Mouse (Mus musculus) gastrocnemius, postnatal 36 days (tissue): ENCODE measurements around the gene Frmd4b. TPM values are rescaled to one million over a fixed set of nuclear protein-coding genes. Genes with fewer than 3 reads are reported as not detected.

Experiments
- DNase-seq, 2 experiments: peaks; one replicate each; pipeline ENCODE4 v3.0.0; 2022
- intact Hi-C: fragments of 180-260 bp; cut with DNase I; formaldehyde crosslinking; loops from one replicate; pipeline ENCODE4 v1.15.1; 2025
- total RNA-seq, 2 experiments: library from RNA; stranded (reverse); gene quantifications; 2 replicates each; pipeline ENCODE4 v1.2.3; 2021

Gene Frmd4b
- total RNA-seq, 2 experiments from 2014 or later: 5.6 to 6.4 TPM

DNA sequence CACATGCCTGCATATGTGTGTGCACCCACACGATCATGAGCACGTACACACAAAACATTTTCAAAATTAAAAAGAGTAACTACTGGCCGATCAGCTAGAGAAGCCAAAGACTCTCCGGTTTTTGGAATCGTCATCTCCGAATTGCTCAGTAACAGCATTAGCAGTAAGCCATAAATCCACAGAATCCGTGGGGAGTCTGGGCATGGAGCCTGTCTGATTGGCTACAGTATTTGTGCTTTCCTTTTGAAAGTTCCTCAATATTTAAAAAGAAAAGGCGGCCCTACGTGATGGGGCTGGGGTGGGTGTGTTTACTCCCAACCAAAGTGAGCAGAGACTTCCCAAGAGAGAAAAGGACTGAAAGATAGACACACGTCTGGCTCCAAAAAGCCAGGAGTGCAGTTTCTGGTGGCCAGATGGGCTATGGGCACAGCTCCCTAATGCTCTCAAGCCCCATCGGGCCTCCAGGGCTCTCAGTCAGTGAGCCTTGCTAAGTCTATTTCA lies 131.4 kb downstream of the Frmd4b start:
- peak; percentile 31 to 47 for DNase-seq
- intact Hi-C loops: no loop called here

DNA sequence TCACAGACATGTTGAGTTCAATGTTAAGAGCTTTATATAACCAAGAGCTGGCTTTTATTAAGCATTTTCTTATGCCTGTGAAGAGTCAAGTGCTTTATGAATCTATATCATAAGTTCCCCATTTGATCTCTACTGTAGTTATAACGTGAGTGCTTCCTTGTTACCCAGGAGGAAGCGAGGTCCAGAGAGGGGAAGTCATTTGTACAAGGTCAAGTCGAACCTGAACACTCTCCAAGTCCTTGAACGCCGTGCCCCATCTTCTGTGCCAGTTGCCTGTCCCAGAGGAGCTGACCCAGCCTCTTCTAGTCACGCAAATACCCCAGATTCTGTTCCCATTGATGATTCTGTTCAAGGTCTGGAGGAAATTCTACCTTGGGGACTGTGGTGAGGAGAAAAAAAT lies 135.4 kb downstream of the Frmd4b start:
- intact Hi-C loops: no loop called here
- DNase-seq: no peak

DNA sequence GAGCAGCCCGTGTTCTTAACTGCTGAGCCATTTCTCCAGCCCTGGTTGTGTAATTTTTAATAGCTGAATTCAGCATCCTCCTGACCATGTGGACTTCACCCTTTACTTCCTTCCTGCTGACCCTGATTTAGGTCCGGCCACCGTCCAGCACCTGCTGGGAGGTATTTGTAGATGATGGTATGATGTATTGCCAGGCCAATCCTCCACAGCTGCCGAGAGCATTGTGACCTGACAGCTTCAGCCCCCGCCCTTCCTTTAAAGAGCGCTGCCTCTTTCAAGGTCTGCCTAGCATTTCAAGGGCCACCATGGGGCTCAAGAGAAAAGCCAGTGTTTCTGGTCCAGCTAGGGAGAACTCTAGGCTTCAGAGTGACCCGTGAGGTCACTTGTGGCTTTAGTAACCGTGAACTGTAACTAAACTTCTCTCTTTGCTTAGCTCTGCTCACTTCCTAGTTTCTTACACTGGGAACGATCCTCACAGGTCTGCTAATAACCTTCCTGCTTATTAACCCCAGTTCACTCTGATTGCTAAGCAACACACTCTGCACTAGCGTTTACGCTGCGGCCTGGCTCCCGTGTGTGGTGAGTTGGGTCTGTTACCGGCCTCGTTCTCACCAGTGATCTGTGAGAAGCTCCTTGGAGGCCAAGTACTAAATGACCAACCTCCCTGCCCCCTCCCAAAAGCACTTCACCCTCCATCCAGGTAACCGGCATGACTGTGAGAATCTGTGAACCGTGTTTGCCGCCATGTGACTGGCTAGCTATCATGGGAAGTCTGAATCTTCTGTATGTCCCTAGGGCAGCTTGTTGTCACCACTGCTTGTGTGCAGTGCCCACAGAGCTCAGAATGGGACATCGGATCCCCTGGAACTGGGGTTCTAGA lies 138.1 kb downstream of the Frmd4b start:
- DNase-seq: no peak
- intact Hi-C loops: no loop called here

DNA sequence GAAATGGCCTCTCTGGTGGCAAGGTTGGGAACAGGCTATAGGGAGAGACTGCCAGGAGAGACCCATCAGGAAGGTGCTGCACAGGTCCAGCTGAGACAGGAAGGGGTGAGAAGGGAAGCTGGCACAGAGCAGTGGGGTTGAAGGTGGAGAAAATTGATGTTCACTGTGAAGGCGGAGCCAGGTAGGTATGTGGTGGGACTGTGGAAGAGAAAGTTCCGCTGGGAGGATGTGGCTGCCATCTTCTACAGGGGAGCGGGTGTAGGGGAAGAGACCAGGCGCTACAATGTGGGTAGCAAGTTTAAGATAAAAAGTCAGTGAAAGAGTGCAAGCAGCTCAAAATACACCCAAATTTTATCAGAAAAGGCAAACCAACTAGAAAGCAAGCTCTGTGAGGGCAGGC lies 143.7 kb downstream of the Frmd4b start:
- DNase-seq: no peak
- intact Hi-C loops: no loop called here

DNA sequence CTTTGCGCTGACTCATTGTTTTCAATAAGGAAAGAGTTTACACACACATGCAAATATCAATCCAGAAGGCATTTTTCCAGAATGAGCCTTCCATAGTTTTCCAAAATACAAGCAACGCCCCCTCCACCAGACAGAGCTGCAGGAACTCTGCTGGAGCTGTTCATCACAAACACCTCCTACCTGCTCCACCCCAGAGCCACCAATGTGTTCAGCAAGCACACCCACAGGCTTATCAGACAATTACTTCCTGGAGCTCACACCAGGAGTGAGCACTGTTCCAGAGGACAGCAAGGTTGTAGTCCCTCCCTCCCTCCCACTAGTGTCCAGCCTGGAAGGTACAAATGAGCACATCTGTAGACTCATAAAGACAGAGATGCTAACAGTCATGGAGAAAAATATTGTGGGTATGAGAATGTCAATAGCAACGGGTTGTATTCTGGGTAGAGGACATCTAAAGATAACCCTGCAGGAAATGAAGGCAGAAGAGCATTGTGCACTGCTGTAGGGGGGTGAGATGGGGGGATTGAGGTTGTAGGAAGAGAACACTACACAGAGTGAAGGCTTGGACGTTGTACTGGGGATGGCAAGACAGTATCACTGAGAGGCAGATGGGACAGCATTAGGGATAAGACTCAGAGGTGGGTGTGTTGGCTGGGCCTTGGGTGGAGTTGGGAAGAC lies 144.3 kb downstream of the Frmd4b start:
- DNase-seq: no peak
- intact Hi-C loops: no loop called here

DNA sequence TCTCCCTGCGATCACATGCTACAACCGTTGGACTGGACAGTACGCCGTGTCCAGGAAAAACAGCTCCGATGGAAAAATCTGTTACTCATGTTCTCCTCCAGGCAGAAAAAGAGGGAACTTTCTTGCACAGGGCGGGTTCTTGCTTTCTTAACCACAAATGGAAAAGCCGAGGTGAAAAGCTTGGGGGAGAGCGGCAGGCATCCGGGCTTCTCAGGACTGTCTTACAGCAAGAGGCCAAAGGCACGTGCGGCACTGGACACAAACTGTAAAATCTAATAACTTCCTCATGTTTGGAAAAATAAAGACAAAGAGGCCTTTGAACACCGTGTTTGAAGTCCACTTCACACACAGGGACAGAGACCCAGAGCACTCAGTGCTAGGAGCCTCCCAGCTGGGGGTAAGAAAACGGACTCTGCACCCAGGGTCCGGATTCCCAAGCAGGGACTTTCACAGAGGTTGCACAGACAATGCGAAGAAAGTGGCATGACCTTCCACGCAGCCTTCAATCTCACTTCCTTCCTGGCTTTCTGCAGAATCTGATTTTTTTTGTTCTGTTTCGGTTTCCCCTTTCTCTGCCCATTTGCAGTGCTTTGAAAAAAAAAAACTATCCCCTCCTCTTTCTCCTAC lies 153.3 kb downstream of the Frmd4b start:
- intact Hi-C loops: no loop called here
- peak in 1 of 2 experiments; percentile 40 for DNase-seq

DNA sequence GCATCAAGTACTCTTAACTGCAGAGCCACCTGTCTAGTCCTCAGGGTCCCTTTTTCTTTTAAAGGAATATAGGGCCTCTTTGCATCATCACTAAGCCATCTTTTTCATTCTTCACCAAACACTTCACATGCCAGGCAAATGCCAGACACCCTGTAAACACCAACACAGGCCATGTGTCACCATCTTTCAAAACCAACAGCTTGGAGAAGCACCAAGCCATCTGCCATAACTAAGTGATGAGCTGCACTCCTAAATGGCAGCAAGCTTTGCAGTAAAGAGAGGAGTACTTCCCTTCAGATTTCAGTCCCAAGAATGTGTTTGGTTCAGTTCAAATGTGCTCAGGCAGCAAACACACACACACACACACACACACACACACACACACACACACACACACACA lies 154.9 kb downstream of the Frmd4b start:
- no peak for DNase-seq
- intact Hi-C loops: no loop called here

DNA sequence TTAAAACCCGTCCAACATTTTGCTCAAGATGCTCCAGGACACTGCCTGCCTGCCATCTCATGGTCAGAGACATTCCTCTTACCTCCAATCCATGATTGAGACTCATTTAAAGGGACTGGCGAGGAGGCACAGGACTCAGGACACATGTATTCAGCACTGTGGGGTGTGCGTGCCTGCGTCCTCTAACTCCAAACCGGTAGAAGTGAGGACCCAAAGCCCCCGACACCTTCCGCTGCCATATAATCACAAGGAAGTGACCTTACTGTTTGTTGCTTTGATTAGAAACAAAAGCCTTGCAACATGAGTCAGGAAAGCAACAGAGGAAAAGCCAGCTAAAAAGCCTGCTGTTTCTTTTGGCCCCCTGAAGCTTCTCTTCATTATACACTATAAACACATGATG lies 158.2 kb downstream of the Frmd4b start:
- no peak for DNase-seq
- intact Hi-C loops: no loop called here

DNA sequence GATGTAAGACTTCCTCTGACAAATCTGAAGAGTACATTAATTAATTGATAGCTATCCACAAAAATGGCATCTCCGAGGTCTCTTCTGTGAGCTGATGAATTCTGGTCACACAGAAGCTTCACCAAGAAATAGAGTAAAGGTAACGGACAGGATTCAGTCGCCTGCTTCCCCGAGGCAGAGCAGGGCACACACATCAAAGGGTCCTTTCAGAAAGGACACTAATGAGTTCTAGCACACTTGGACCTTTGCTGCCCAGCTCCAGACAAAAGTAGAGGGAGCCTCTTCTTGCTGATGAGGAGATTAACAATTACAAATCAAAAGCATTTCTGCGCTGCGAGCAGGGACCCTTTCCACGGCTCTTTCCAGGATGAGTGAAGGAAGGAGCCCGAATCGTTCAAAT lies 159.0 kb downstream of the Frmd4b start:
- no peak for DNase-seq
- intact Hi-C loops: no loop called here

DNA sequence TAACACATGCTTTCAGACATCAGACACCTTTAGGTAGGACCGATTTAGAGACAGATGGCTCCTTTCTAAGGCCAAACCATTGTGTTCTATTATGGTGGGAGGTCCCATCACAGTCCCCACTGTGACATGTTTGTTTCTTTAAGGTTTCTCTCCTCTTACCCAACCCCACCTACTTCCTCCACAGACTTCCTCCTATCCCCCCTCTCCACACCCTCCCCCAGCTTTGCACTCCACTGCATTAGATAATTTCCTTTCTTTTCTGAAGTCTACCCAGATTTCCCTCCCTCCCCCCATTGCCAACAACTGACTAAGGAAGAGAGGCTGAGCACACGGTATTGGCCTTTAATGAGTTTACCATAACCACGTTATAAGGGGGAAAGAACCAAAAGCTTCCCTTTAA lies 159.4 kb downstream of the Frmd4b start:
- no peak for DNase-seq
- intact Hi-C loops: no loop called here

DNA sequence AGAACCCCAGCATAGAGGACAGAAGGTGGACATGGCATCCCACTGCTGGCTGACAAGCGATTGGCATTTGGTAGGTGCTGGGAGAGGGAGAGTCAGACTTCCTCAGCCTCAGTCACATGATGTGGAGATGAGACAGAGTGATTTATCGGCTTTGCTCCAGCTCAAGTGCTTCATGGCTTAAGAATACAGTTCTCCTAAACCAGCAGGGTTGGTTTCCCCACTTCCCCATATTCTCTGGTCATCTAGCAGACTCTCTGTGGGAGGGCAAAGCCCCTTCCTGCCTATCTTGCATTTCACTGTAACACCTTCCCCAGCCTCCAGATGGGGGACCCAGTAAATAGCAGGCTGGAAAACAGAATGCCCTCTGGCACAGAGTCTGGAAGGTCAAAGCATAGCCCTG lies 160.1 kb downstream of the Frmd4b start:
- no peak for DNase-seq
- intact Hi-C loops: no loop called here

DNA sequence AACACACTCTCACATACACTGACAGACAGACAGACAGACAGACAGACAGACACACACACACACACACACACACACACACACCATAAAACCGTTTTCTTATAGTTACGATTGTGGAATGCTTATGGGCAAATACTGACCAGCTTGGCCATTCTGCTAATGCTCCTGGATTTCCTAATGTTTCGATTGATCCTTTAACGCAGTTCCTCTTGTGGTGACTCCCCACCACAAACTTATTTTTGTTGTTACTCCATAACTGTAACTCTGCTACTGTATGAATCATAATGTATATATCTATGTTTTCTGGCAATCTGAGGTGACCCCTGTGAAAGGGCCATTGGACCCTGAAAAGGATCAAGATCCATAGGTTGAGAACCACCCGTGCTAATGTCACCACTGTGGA lies 165.1 kb downstream of the Frmd4b start:
- no peak for DNase-seq
- intact Hi-C loops: no loop called here

DNA sequence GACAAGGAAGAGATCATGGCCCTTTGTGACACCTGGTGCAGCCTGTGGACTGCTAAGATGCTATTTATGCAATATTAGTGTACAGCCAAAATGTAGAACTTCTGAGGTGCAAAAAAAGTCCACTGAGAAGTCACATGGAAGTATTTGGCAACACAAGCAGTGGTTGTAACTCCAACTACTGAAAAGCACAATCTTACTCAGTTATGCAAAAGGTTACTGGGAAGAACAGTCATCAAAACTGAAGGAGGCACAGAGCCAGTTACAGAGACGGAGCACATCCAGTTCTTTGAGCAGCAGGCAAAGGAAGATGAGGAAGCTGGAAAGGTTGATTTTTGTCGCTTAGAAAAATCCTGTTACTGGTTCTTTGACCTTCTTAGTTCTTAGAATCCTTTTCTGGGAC lies 167.5 kb downstream of the Frmd4b start:
- intact Hi-C loops: no loop called here
- DNase-seq: no peak

DNA sequence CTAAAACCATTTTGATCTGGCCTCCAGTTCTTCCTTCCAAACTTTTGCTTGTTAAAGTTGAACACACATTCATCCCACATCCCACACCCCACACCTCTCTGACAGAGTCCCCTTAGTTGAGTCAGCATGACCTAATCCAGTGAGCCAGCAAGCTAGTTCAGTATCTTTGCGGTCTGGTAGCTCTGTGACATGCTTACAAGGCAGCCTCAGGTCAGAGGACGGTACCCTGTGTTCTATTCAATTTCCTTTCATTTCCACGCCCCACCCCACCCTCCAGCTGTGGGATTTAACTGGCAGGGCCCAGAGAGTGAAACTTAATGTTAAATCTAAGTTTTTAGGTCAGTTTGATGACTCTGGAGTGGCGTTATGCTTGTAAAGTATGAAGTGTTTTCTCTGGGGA lies 170.3 kb downstream of the Frmd4b start:
- peak in 1 of 2 experiments; percentile 62 for DNase-seq
- intact Hi-C loops: no loop called here

DNA sequence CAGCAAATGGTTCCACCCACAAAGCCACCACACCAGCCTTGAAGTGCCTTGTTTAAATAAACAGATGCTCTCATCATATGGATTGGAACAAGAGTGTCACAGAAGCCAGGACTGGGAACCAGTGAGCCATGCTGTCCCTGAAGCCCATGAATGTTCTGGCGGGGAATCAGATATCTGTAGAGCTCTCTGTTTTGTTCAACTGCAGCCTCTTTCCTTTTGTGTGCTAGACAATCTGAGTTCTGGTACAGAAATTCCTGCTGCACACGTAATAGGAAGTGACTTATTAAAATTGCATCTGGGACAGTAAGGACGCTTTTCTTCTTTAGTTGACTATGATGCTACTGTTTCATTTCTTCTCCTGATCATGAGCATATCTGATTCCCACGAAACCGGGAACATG lies 173.2 kb downstream of the Frmd4b start:
- intact Hi-C loops: no loop called here
- DNase-seq: no peak

DNA sequence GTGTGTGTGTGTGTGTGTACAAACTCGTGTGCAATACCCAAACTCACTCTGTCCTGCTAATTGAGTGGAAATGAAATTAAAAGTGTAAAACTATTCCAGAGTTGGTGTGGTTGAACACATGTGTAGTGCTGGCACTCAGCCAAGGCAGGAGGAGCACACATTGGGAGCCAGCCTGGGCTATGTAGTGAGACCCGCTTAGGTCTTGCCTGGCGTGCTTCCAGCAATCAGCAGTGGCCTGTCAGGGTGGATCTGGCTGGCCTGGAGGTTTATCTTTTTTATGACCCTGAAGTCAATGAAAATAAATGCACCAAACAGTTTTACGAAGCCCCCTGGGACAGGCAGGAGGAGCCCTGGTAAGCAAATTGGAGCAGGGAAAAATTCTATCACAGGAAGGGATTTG lies 173.8 kb downstream of the Frmd4b start:
- intact Hi-C loops: no loop called here

DNA sequence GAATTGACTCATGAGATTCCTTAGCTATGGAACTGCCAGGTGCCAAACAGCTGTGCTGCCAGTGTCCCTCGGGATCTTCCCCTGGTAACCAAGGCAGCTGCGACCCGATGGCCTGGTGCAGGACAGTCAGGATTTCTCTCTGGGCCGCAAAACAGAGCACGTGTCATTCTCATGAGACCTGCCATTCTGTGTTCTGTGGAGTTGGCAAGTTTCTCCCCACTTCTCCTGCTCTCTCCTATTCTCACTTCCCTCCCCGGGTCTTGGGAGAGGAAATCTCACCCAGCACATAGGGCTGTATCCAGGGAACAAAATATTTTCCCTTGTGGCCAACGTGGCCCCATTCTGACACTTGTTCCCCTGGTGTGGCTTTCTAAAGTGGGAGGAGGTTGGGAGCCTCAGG lies 176.0 kb downstream of the Frmd4b start:
- DNase-seq: peak in 1 of 2 experiments; percentile 36
- intact Hi-C loops: no loop called here

More for the DNA sequence above, 173.8 kb downstream of the Frmd4b start:
- no peak for DNase-seq

DNA sequence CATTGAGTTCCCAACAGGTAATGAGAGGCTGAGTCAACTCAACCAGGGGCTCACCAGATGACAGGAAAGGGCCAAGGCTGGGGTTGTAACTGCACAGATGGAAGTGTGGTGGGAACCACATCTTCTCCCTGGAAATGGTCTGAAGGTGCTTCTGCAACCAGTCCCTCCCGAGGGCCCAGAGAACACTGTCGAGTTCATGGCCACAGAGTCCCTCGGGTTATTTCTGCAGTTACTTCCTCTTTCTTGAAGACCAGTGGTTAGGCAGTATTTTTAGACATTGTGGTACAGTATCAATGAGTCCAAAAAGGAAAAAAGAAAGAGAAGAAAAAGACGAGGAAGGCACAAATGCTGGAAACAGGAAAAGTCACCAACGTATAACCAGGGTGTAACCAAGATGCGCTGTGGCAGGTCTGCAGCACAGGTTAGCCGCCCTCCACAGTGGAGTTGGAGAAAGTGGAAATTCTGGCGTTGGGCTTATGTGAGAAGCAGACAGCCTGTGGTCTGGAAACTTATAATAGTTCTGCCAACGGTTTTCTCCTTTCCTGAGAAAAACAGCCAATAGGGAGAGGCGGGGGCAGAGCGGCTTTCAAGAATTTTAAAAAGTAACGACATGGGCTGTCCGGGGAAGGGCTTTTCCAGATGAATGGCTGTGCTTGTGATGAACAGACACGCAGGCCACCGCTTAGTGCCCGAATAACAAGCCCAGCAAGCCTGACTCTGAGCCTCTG lies 178.3 kb downstream of the Frmd4b start:
- DNase-seq: no peak
- intact Hi-C loops: no loop called here

DNA sequence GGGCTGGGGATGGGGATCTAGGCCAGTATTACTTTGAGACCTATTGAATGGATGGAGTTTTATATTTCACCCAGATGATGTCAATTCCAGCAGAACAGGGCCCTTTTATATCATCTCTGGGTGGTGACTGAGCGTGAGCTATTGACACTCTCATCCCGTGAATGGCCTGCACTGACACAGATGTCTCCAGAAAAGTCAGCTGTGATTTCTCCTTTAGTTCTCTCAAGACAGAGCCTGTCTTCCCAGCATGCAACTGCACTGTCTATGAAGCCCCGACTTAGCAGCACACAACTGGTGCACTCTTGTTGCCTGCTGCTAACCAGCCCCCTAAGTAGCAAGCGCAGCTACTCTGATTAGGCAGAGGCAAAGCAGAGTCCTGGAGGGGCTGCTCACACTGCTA lies 182.6 kb downstream of the Frmd4b start:
- no peak for DNase-seq
- intact Hi-C loops: no loop called here

DNA sequence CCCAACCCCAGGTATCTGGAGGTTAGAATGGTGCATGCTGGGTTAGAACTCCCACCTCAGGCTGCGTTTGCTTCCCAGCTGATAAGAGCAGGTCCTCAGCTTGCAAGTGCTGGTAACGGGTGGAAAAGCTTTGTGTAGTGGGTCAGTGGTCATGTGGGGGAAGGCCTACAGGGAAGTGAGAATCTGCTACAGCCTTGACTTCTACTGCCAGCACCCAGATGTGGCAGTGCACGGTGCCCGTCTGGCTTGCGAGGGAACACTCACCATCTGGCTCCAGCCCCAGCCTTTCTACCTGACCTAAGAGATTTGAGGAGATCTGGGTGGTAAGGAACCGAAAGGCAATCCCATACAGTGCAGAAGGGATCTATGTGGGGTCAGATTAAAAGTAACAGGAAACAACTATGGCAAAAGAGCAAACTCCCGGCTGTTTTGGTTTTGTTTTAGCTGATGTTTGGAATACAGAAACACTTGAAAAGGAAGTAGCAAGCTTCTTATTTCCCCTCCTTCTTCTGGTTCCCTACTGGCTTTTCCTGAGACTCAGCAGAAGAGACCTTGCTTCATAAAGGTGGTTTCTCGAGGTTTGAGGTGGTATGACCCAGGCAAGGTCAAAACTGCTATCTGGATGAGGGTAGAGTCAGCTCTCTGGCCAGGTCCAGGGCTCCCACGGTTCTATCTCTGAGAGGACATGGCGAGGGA lies 185.9 kb downstream of the Frmd4b start:
- intact Hi-C loops: no loop called here
- no peak for DNase-seq
